ENCODE assay signal across 8 mouse cellular contexts in genomic region chr12:86795838-86796232, GRCm38 (mm10).
DNase-seq lines count a peak whose midpoint lies in the region; ATAC-seq lines count a peak whose summit lies in the region.

No protein-coding gene starts in this region.

- H3K9me3 ChIP-seq in heart, embryonic 12.5 days (replicated peaks), result no peaks in the 10 kb centered on the region
- no peaks in the 10 kb centered on the region for H3K9me3 ChIP-seq in intestine, embryonic 16.5 days (ENCODE audit: control insufficient read depth, low read length)
- no peaks in the 10 kb centered on the region for H3K9me3 ChIP-seq in limb, embryonic 11.5 days (ENCODE audit: control insufficient read depth, low read length)
- no peaks in the 10 kb centered on the region for H3K9me3 ChIP-seq in midbrain, embryonic 15.5 days

- H3K4me2 ChIP-seq in heart, embryonic 12.5 days, result no peak overlapping the region
- no peak overlapping the region for H3K4me2 ChIP-seq in intestine, embryonic 16.5 days (ENCODE audit: low read depth, low read length)
- no peak overlapping the region for H3K4me2 ChIP-seq in limb, embryonic 11.5 days (ENCODE audit: low read depth, severe bottlenecking)
- no peak overlapping the region for H3K4me2 ChIP-seq in midbrain, embryonic 15.5 days

- intact Hi-C loops in gastrocnemius, postnatal 14 days (cut with DNase I; ENCODE audit: low total_unique reads), result no loop called here

- H3K4me1 ChIP-seq in heart, embryonic 12.5 days (replicated peaks), result peaks cover 52% of the 10 kb centered on the region
- H3K4me1 ChIP-seq in intestine, embryonic 16.5 days (ENCODE audit: control insufficient read depth, insufficient read depth, low read length), result peaks cover 29% of the 10 kb centered on the region
- H3K4me1 ChIP-seq in limb, embryonic 11.5 days (ENCODE audit: control insufficient read depth, insufficient read depth, low read length), result peaks cover 10% of the 10 kb centered on the region
- peaks cover 35% of the 10 kb centered on the region for H3K4me1 ChIP-seq in midbrain, embryonic 15.5 days

- WGBS in heart, embryonic 12.5 days, result 7% methylated on average over 4 of the region's 4 CpGs
- 5% methylated on average over 4 of the region's 4 CpGs for WGBS in intestine, embryonic 16.5 days
- WGBS in limb, embryonic 11.5 days, result 3% methylated on average over 4 of the region's 4 CpGs
- WGBS in midbrain, embryonic 15.5 days, result 2% methylated on average over 4 of the region's 4 CpGs

- DNase-seq in heart, adult 11 months, result peak; percentile 98
- DNase-seq in gastrocnemius, postnatal 14 days, result peak; percentile 78
- peak; percentile 91 for DNase-seq in limb, embryonic 11.5 days (ENCODE audit: low spot score)
- peak; percentile 61 to 79 for DNase-seq in spleen, adult 18-20 months

- H3K27me3 ChIP-seq in heart, embryonic 12.5 days (replicated peaks), result no peaks in the 10 kb centered on the region
- H3K27me3 ChIP-seq in intestine, embryonic 16.5 days (replicated peaks; ENCODE audit: control insufficient read depth, insufficient read depth, low read length), result no peaks in the 10 kb centered on the region
- no peaks in the 10 kb centered on the region for H3K27me3 ChIP-seq in limb, embryonic 11.5 days (ENCODE audit: control insufficient read depth, insufficient read depth, low read length)
- H3K27me3 ChIP-seq in midbrain, embryonic 15.5 days (replicated peaks), result no peaks in the 10 kb centered on the region

- H3K9ac ChIP-seq in heart, embryonic 12.5 days, result no peak overlapping the region
- no peak overlapping the region for H3K9ac ChIP-seq in intestine, embryonic 16.5 days (ENCODE audit: low read depth, low read length)
- no peak overlapping the region for H3K9ac ChIP-seq in limb, embryonic 11.5 days (ENCODE audit: low read length)
- H3K9ac ChIP-seq in midbrain, embryonic 15.5 days, result no peak overlapping the region

- no peak overlapping the region for H3K27ac ChIP-seq in heart, embryonic 12.5 days (ENCODE audit: poor library complexity, severe bottlenecking)
- no peak overlapping the region for H3K27ac ChIP-seq in intestine, embryonic 16.5 days (ENCODE audit: low read length)
- H3K27ac ChIP-seq in limb, embryonic 11.5 days (replicated peaks; ENCODE audit: low read depth, low read length), result no peak overlapping the region
- peak overlapping the region; percentile 18 for H3K27ac ChIP-seq in midbrain, embryonic 15.5 days

- no peak for ATAC-seq in heart, embryonic 12.5 days (ENCODE audit: insufficient number of reproducible peaks, low FRiP score)
- peak; percentile 88 for ATAC-seq in common myeloid progenitor, adult 5-6 weeks (replicated peaks; ENCODE audit: low read depth, poor library complexity, severe bottlenecking)
- peak; percentile 57 for ATAC-seq in intestine, embryonic 16.5 days
- peak; percentile 33; the same call in 1 of the 2 replicates for ATAC-seq in limb, embryonic 11.5 days (ENCODE audit: insufficient number of reproducible peaks, low FRiP score, low TSS enrichment, low read depth)
- ATAC-seq in midbrain, embryonic 15.5 days (replicated peaks), result peak; percentile 62

- H3K36me3 ChIP-seq in heart, embryonic 12.5 days, result no peaks in the 10 kb centered on the region
- no peaks in the 10 kb centered on the region for H3K36me3 ChIP-seq in intestine, embryonic 16.5 days (ENCODE audit: control insufficient read depth, insufficient read depth, low read length)
- H3K36me3 ChIP-seq in limb, embryonic 11.5 days (ENCODE audit: control insufficient read depth, insufficient read depth, low read length), result no peaks in the 10 kb centered on the region
- H3K36me3 ChIP-seq in midbrain, embryonic 15.5 days (replicated peaks), result no peaks in the 10 kb centered on the region

- no peak overlapping the region for H3K4me3 ChIP-seq in heart, embryonic 12.5 days
- H3K4me3 ChIP-seq in intestine, embryonic 16.5 days (ENCODE audit: low read length), result no peak overlapping the region
- H3K4me3 ChIP-seq in limb, embryonic 11.5 days (ENCODE audit: low read depth, low read length), result no peak overlapping the region
- no peak overlapping the region for H3K4me3 ChIP-seq in midbrain, embryonic 15.5 days
